Mouse (Mus musculus) olfactory bulb, adult 2 months (tissue): ENCODE data around the gene Thbs2.

Source experiments
- CTCF ChIP-seq: fragments of 200-500 bp; IDR thresholded peaks from 2 replicates; pipeline ENCODE4 v1.5.1; 2012; ENCODE audit warnings: low read depth, mild to moderate bottlenecking, low read length, moderate library complexity; ENCODE audit not compliant: insufficient read depth
- POLR2A ChIP-seq: fragments of 200-500 bp; IDR thresholded peaks from 2 replicates; pipeline ENCODE4 v1.6.1; 2012; ENCODE audit warnings: mild to moderate bottlenecking, low read depth, low read length, moderate library complexity; ENCODE audit not compliant: insufficient read depth

- TF ChIP-seq CTCF (no peak), POLR2A (no peak)
Observed at GRCm38 (mm10) chr17:14693048-14693993, 714 bp downstream of the Thbs2 start.
